Mouse (Mus musculus): ENCODE results near the gene Tns2. TPM values are rescaled to one million over a fixed set of nuclear protein-coding genes. Genes with fewer than 3 reads are reported as not detected.

The Tns2 gene
- polyA plus RNA-seq, 1 experiment from 2014 or later: 10.4 TPM

- WGBS: 7% methylated on average over 38 of the region's 38 CpGs
- Histone ChIP-seq H3K36me3 (replicated peaks; ENCODE audit: control insufficient read depth, insufficient read depth) (no peaks in the 10 kb centered on the region), H3K9me3 (ENCODE audit: control insufficient read depth, low read length) (no peaks in the 10 kb centered on the region), H3K27me3 (ENCODE audit: control insufficient read depth, insufficient read depth, low read length) (peaks cover 27% of the 10 kb centered on the region), H3K4me3 (replicated peaks; ENCODE audit: low read length) (peak overlapping the region; percentile 28), H3K4me1 (replicated peaks; ENCODE audit: control insufficient read depth, insufficient read depth, low read length) (peaks cover 38% of the 10 kb centered on the region; the same call in 1 of the 2 replicates), H3K27ac (no peak overlapping the region), H3K4me2 (replicated peaks) (peak overlapping the region; percentile 50), H3K9ac (peak overlapping the region; percentile 26; the same call in 1 of the 2 replicates)
- ATAC-seq (ENCODE audit: low FRiP score) (0 out of 2 replicates have a peak, but pooled peaks have one; percentile 7), DNase-seq (ENCODE audit: low spot score) (no peak)
These were observed 6.7 kb downstream of the Tns2 start for GRCm38 (mm10) chr15:102106754-102107456.

- Histone ChIP-seq H3K36me3 (replicated peaks; ENCODE audit: control insufficient read depth, insufficient read depth) (no peaks in the 10 kb centered on the region), H3K9me3 (ENCODE audit: control insufficient read depth, low read length) (no peaks in the 10 kb centered on the region), H3K4me2 (replicated peaks) (peak overlapping the region; percentile 50; the same call in 1 of the 2 replicates), H3K27me3 (ENCODE audit: control insufficient read depth, insufficient read depth, low read length) (peaks cover 27% of the 10 kb centered on the region), H3K27ac (no peak overlapping the region), H3K4me1 (replicated peaks; ENCODE audit: control insufficient read depth, insufficient read depth, low read length) (peaks cover 29% of the 10 kb centered on the region; the same call in 1 of the 2 replicates), H3K9ac (no peak overlapping the region), H3K4me3 (replicated peaks; ENCODE audit: low read length) (no peak overlapping the region)
- DNase-seq (ENCODE audit: low spot score) (peak; percentile 83), ATAC-seq (ENCODE audit: low FRiP score) (no peak)
- 38% methylated on average over 13 of the region's 13 CpGs for WGBS
These were observed 7.7 kb downstream of the Tns2 start for GRCm38 (mm10) chr15:102107689-102108573.

- no peak for ATAC-seq (ENCODE audit: low FRiP score)
These were observed 8.7 kb downstream of the Tns2 start for GRCm38 (mm10) chr15:102108651-102109525.

GRCm38 (mm10) chr15:102110271-102110670, 10.1 kb downstream of the Tns2 start:
- no peak overlapping the region for H3K4me2 ChIP-seq (replicated peaks)
- WGBS: 95% methylated on average over 7 of the region's 7 CpGs
- no peak for ATAC-seq (ENCODE audit: low FRiP score)
- H3K4me1 ChIP-seq (replicated peaks; ENCODE audit: control insufficient read depth, insufficient read depth, low read length): peaks cover 22% of the 10 kb centered on the region; the same call in 1 of the 2 replicates
- no peaks in the 10 kb centered on the region for H3K9me3 ChIP-seq (ENCODE audit: control insufficient read depth, low read length)
- H3K27me3 ChIP-seq (ENCODE audit: control insufficient read depth, insufficient read depth, low read length): peaks cover 27% of the 10 kb centered on the region
- no peak for DNase-seq (ENCODE audit: low spot score)
- H3K9ac ChIP-seq: no peak overlapping the region
- H3K36me3 ChIP-seq (replicated peaks; ENCODE audit: control insufficient read depth, insufficient read depth): no peaks in the 10 kb centered on the region; the same call in none of the 2 replicates
- no peak overlapping the region for H3K27ac ChIP-seq
- no peak overlapping the region for H3K4me3 ChIP-seq (replicated peaks; ENCODE audit: low read length)

More at GRCm38 (mm10) chr15:102108651-102109525, 8.7 kb downstream of the Tns2 start:
- Histone ChIP-seq H3K36me3 (replicated peaks; ENCODE audit: control insufficient read depth, insufficient read depth) (no peaks in the 10 kb centered on the region), H3K4me1 (replicated peaks; ENCODE audit: control insufficient read depth, insufficient read depth, low read length) (peaks cover 22% of the 10 kb centered on the region; the same call in 1 of the 2 replicates), H3K27me3 (ENCODE audit: control insufficient read depth, insufficient read depth, low read length) (peaks cover 27% of the 10 kb centered on the region), H3K9ac (no peak overlapping the region), H3K9me3 (ENCODE audit: control insufficient read depth, low read length) (no peaks in the 10 kb centered on the region), H3K4me2 (replicated peaks) (no peak overlapping the region), H3K4me3 (replicated peaks; ENCODE audit: low read length) (no peak overlapping the region), H3K27ac (no peak overlapping the region)
- peak; percentile 78 for DNase-seq (ENCODE audit: low spot score)
- WGBS: 40% methylated on average over 18 of the region's 18 CpGs

GRCm38 (mm10) chr15:102110701-102111494, 10.7 kb downstream of the Tns2 start:
- peaks cover 20% of the 10 kb centered on the region; the same call in 1 of the 2 replicates for H3K4me1 ChIP-seq (replicated peaks; ENCODE audit: control insufficient read depth, insufficient read depth, low read length)
- ATAC-seq (ENCODE audit: low FRiP score) (no peak), DNase-seq (ENCODE audit: low spot score) (no peak)
- 80% methylated on average over 29 of the region's 29 CpGs for WGBS
- no peak overlapping the region for H3K27ac ChIP-seq
- H3K9ac ChIP-seq: no peak overlapping the region
- no peak overlapping the region for H3K4me2 ChIP-seq (replicated peaks)
- no peak overlapping the region for H3K4me3 ChIP-seq (replicated peaks; ENCODE audit: low read length)
- peaks cover 2% of the 10 kb centered on the region for H3K36me3 ChIP-seq (replicated peaks; ENCODE audit: control insufficient read depth, insufficient read depth)
- no peaks in the 10 kb centered on the region for H3K9me3 ChIP-seq (ENCODE audit: control insufficient read depth, low read length)
- H3K27me3 ChIP-seq (ENCODE audit: control insufficient read depth, insufficient read depth, low read length): peaks cover 21% of the 10 kb centered on the region

GRCm38 (mm10) chr15:102111495-102111829, 11.2 kb downstream of the Tns2 start:
- 77% methylated on average over 11 of the region's 11 CpGs for WGBS
- Histone ChIP-seq H3K36me3 (replicated peaks; ENCODE audit: control insufficient read depth, insufficient read depth) (peaks cover 7% of the 10 kb centered on the region), H3K27me3 (ENCODE audit: control insufficient read depth, insufficient read depth, low read length) (peaks cover 15% of the 10 kb centered on the region), H3K4me2 (replicated peaks) (no peak overlapping the region), H3K9ac (no peak overlapping the region), H3K4me1 (replicated peaks; ENCODE audit: control insufficient read depth, insufficient read depth, low read length) (peaks cover 18% of the 10 kb centered on the region; the same call in 1 of the 2 replicates), H3K27ac (no peak overlapping the region), H3K9me3 (ENCODE audit: control insufficient read depth, low read length) (no peaks in the 10 kb centered on the region), H3K4me3 (replicated peaks; ENCODE audit: low read length) (no peak overlapping the region)
- no peak for DNase-seq (ENCODE audit: low spot score)
- ATAC-seq (ENCODE audit: low FRiP score): no peak

- H3K4me2 ChIP-seq (replicated peaks): no peak overlapping the region
- no peaks in the 10 kb centered on the region for H3K9me3 ChIP-seq (ENCODE audit: control insufficient read depth, low read length)
- peaks cover 14% of the 10 kb centered on the region for H3K36me3 ChIP-seq (replicated peaks; ENCODE audit: control insufficient read depth, insufficient read depth)
- DNase-seq (ENCODE audit: low spot score) (no peak), ATAC-seq (ENCODE audit: low FRiP score) (no peak)
- peaks cover 8% of the 10 kb centered on the region for H3K27me3 ChIP-seq (ENCODE audit: control insufficient read depth, insufficient read depth, low read length)
- no peak overlapping the region for H3K9ac ChIP-seq
- no peak overlapping the region for H3K27ac ChIP-seq
- no peak overlapping the region for H3K4me3 ChIP-seq (replicated peaks; ENCODE audit: low read length)
- 90% methylated on average over 6 of the region's 6 CpGs for WGBS
- H3K4me1 ChIP-seq (replicated peaks; ENCODE audit: control insufficient read depth, insufficient read depth, low read length): peaks cover 12% of the 10 kb centered on the region; the same call in 1 of the 2 replicates
These were observed 12.0 kb downstream of the Tns2 start for GRCm38 (mm10) chr15:102112181-102112580.

- ATAC-seq (ENCODE audit: low FRiP score): no peak
- Histone ChIP-seq H3K4me1 (replicated peaks; ENCODE audit: control insufficient read depth, insufficient read depth, low read length) (0 out of 2 replicates have a peak, but pooled peaks cover 6% of the 10 kb centered on the region), H3K4me2 (replicated peaks) (no peak overlapping the region), H3K36me3 (replicated peaks; ENCODE audit: control insufficient read depth, insufficient read depth) (peaks cover 20% of the 10 kb centered on the region), H3K27ac (no peak overlapping the region), H3K27me3 (ENCODE audit: control insufficient read depth, insufficient read depth, low read length) (peaks cover 2% of the 10 kb centered on the region), H3K9ac (no peak overlapping the region), H3K4me3 (replicated peaks; ENCODE audit: low read length) (no peak overlapping the region), H3K9me3 (ENCODE audit: control insufficient read depth, low read length) (no peaks in the 10 kb centered on the region)
- WGBS: 87% methylated on average over 8 of the region's 8 CpGs
- DNase-seq (ENCODE audit: low spot score): no peak
These were observed 12.6 kb downstream of the Tns2 start for GRCm38 (mm10) chr15:102112827-102113226.
